Mouse (Mus musculus): Measurements from ENCODE around the gene Chst1.
A peak's percentile ranks its signal among the peaks of the same experiment; 100 is the strongest.

Gene Chst1

GRCm38 (mm10) chr2:92599487-92600347, at the start of gene Chst1:
Chst1 (plus strand) TSS chr2:92599707.
- DNase-seq (ENCODE audit: low read depth, low spot score) = no peak

- DNase-seq (ENCODE audit: low read depth, low spot score) = no peak
Observed at GRCm38 (mm10) chr2:92550051-92550450, 49.5 kb upstream of the Chst1 start.

DNA sequence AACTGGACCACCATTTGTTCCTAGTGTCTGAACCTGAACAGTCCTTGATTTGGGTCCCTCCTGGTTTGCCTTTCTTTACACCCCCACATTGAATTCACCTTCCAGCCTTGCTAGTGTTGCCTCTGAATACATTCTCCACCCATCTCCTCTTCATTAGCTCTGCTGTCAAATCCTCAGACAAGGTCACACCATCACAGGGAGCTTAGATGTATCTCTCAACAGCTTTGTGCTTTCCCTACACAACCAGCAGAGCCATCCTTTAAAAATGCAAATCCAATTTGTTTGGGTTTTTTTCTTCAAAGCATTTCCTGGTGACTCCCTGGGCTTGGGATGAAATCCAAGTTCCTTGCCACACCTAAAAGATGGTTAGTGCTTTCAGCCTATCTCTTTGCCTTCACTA, 45.0 kb upstream of the Chst1 start:
- no peak for DNase-seq (ENCODE audit: low read depth, low spot score)

DNA sequence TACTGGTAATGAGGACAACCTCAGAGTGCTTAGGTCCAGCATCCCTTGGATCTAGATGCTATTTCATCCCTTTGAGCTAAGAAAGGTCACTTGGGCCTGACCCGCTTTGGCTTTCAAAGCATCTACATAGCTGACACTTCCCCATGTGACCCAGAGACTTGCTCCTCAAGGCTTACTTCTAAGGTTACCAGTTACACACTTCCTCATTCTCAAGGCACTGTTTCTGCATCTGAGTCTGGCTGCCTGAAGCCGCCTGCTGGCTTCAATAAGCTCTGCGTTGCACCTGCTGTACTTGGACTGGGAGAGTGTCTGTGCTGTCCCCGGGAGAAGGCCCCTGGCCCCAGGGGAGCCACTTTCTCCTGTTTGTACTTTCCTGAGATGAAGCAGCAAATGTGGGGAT, 36.6 kb upstream of the Chst1 start:
- DNase-seq (ENCODE audit: low read depth, low spot score) = no peak

- DNase-seq (ENCODE audit: low read depth, low spot score) = no peak
Observed at GRCm38 (mm10) chr2:92570623-92571022, 28.9 kb upstream of the Chst1 start.

DNA sequence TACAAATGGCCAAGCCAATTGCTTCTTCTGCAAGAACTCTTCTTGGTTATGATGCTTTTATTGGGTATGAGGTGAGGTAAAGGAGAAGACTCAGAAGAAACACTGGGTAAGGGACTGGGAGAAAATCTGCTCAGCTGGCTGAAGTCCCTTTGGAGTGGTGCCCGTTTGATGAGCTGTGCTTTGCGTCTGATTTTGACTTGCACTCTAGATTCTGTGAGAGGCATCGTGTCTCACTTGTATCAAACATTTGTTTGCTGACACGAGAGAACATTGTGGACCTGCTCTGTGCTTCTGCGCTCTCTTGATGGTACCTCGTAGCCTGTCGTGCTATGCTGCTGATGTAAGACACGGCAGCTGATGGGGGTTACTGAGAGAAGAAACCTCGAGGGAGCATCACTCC, 21.7 kb upstream of the Chst1 start:
- no peak for DNase-seq (ENCODE audit: low read depth, low spot score)

DNA sequence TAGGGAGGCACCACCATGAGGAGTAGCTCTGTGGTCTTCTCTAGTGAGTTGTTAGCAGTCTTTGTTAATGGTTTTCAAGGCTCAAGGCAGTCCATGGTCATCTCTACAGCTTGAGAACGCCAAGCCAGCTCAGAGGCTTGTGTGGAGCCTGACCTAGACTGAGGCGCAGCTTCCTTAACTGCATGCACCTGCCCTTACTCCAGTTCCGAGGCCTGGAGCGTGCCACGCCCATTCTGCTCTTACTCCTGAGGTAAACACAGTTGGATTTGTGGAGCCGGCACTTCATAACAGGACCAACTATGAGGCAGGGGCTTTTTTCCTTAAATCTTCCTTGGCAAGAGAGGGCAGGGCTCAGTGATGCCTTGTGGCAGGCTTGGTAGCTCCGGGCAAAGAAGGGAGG, 18.2 kb upstream of the Chst1 start:
- no peak for DNase-seq (ENCODE audit: low read depth, low spot score)

GRCm38 (mm10) chr2:92582596-92582995, 16.9 kb upstream of the Chst1 start:
- no peak for DNase-seq (ENCODE audit: low read depth, low spot score)

DNA sequence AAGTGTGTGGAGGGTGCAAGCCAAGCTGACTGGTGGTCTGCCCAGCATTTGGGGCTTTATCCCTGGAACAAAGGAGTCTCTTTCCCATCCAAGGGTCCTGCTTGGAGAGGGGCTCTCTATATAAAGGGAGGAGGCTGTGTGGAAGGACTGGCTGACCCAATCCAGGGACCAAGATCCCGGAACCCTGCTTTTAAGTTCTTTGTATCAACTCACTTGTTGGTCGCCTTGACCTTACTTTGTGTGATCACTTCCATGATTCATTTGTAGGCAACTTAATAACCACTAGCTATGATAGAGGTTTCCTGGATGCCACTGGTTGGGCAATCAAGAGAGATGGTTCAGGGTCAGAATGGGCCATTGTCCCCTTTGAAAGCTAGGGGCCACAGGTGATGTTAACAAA, 11.7 kb upstream of the Chst1 start:
- DNase-seq (ENCODE audit: low read depth, low spot score) = no peak

DNA sequence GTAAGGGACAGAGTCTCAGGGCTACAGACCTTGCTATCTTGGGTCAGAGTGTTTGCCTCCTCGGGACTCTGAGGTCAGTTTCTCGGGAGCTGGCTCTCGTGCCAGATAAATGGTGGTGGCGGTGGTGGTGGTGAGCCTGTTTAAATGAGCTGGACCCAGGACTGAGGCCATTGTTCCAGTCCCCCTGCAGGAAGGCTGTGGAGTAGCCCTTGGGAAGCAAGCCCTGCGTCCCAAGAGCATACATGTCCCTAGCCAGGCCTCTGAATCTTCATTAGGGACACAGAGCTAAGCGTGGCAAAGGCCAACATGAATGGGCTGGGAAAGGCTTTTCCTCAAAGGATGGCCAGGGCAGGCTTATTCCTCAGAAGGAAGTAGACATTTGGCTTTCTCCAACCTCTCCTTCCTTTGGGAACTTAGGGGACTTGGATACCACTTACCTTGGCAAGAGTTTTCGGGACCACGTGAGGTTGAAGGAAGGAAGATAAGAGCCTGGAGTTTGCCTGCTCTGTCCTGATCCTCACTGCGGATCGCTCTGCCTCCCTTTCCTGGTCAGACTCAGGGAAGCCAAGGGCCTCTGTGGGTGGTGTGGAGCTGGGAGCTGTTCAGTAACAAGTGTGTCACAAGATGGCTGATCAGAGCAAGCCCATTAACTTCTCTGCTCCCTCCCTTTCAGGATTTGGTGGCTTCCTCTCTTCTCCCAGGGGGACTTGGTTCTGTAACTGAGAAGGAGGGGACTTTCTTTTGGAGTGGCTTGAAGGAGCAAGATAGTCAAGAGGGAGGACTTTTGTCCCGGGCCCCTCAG, 4.4 kb upstream of the Chst1 start:
- no peak for DNase-seq (ENCODE audit: low read depth, low spot score)

- no peak for DNase-seq (ENCODE audit: low read depth, low spot score)
Observed at GRCm38 (mm10) chr2:92597291-92597690, 2.2 kb upstream of the Chst1 start.

DNA sequence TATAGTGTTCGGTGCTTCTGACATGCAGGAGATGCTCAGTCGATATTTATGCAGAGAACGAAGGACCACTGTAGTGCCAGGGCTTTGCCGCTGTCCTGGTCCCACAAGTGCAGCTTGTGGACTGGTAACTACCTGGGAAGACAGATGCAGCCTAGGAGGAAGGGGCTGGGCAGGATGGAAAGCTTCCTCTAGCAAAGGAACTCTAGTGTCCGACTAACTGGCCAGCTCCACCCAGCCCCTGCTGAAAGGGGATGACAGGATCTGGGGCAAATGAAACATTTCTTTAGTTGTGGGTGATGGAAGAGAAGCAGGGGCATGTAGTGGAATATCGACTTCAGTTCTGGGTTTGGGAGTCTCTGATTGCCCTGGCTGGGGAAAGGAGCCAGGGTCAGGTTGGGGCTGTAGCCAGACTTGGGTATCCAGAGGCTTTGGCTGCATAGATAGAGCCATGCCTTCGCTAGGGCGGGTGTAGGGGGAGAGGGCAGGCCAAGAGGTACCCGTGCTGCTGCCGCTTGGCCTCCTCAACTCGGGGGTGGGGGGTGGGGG, 493 bp upstream of the Chst1 start:
- no peak for DNase-seq (ENCODE audit: low read depth, low spot score)

DNA sequence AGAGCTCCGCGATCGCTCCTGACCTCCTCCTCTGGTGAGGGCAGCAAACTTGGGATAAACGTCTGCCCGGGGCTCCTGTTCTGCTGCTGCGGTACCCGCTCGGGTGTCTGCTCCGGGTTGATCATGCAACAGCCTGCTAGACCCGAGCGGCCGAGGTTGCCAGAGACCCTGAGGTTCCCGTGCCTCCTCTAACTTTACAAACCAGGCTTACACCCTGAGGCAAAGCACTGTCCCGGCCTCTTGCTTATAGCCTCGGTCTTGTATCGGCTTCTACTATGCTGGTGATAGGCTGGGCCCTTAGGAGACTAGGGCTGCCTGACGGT, 802 bp downstream of the Chst1 start:
- DNase-seq (ENCODE audit: low read depth, low spot score) = no peak

DNA sequence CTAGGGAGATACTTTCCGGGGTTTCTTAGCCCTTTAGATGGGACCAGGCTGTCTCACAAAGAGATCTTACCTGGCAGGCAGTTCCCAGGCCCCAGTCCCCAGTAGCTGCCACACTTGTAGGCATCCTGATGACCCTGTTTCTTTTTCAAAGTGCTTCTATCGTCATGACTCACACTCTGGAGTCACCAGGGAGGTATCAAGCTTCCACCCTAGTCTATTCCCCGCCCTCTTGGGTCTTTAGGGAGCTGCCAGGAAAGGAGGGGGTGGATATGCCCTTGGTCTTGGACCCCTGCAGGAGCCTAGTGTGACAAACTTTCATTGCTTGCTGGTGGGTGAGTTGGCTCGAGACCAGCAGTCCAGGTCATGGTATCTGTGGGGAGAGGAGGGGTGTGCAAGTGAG, 1.7 kb downstream of the Chst1 start:
- DNase-seq (ENCODE audit: low read depth, low spot score) = no peak

- DNase-seq (ENCODE audit: low read depth, low spot score) = no peak
Observed at GRCm38 (mm10) chr2:92602073-92602472, 2.6 kb downstream of the Chst1 start.

DNA sequence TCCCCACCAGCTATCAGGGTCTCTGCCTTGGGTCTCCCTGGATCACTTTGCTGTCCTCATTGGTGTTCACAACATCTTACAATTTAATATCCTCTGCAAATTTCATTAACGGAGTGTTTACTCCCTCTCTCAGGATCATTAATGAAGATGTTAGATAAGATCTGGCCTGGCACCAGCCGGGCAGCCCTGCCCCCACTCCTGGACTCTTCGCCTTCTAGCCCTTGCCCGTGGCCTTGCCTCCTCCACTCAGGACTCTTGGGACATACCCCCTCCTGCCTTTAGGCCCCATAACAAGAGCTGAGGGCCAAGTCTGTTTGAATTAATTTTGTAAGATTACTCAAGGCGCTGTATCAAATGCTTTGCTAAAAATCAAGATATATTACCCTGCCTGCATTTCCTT, 4.1 kb downstream of the Chst1 start:
- no peak for DNase-seq (ENCODE audit: low read depth, low spot score)

DNA sequence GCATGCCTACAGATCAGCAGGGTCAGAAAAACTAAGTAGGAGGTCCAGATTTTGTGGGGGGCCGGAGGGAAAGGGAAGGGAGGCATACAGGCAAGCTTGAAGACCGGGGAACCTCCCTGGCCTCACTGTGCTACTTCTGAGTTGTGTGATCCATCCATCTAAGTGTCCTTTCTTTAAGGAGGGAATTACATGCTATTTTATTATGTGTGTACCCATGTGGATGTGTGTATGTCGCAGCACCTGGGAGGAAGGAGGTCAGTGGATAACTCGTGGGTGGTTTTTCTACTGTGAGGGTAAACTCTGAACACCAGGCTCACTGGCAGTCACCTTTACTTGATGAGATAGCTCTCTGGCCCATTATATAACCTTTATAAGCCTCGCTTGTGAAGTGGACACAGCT, 5.1 kb downstream of the Chst1 start:
- DNase-seq (ENCODE audit: low read depth, low spot score) = no peak

DNA sequence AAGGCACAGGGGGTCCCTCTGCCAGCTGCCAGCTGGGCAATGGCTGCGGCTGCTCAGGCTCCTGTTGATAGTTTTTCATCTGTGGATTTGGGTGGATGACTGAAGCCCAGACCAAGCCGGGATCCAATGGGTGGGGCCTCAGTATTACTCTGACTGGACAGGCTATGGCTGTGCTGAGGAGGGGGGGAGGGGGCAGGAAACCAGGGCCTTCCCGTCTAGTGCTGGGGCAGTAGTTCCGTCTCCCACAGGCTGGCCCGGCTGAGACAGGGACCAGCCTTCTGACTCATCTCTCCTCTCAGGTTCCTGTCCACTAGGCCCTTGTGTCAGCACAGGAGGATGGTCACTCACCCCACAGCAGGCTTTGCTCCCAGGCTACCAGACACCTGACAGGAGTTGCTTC, 6.5 kb downstream of the Chst1 start:
- DNase-seq (ENCODE audit: low read depth, low spot score) = no peak

GRCm38 (mm10) chr2:92607153-92607552, 7.6 kb downstream of the Chst1 start:
- DNase-seq (ENCODE audit: low read depth, low spot score) = no peak

GRCm38 (mm10) chr2:92607592-92607991, 8.1 kb downstream of the Chst1 start:
- DNase-seq (ENCODE audit: low read depth, low spot score) = no peak

DNA sequence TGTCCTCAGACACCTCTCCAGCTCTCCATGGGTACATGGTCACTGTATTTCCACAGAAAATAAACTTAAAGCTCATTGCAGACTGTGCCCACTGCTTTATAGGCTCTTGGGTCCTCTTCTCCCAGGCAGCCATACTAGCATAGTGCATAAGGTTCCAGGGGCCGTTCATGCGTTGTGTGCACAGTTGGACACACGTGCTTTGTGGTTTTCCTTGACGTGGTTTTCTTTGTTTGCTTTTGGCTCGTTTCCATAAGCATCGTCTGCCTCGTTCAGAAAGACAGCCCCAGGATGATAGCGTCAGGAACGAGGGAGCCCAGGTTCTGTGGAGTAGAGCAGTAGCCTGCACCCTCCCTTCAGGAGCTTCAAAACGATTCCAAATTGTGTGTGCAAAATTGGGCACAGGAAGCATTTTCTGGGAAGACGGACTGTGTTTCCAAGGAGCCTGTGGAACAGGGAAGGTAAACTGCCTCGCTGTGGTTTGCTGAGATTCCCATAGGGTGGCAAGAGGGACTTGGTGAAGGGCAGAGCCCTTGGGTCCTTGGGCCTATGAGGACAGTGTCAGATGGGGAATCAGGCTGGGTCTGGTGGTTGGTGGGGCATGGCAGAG, 8.6 kb downstream of the Chst1 start:
- no peak for DNase-seq (ENCODE audit: low read depth, low spot score)

GRCm38 (mm10) chr2:92608810-92609581, 9.5 kb downstream of the Chst1 start:
- DNase-seq (ENCODE audit: low read depth, low spot score) = peak; percentile 79
